Mouse (Mus musculus): ENCODE results near the gene Slc16a6. TPM values are rescaled to one million over a fixed set of nuclear protein-coding genes. Genes with fewer than 3 reads are reported as not detected.
"Not testable (repeated sequence)": the region's sequence is repeated elsewhere in the genome, so short reads cannot be mapped to it uniquely, and the experiment has no call there.

The Slc16a6 gene
- polyA plus RNA-seq, 1 experiment from 2014 or later = 13.3 TPM

DNA sequence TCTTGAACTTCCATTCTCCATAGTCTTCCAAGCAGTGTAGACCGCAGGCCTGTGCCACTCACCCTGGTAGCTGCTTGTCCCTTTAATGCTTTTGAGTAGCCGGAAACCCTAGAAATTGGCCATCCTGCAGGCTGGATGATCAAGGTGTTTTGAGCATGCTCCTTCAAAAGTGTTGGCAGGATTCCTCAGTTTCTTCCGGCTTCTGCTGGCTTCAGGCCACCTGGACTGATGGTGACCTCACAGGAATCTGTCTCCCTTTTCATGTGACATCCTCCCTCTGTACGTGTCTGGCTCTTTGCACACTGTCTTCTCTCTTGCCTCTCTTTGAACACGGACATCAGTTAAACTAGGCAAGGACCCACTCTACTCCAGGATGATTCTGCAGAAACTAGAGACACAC lies 26.8 kb upstream of the Slc16a6 start:
- H3K36me3 ChIP-seq (ENCODE audit: control insufficient read depth, insufficient read depth, low read length) = no peaks in the 10 kb centered on the region
- WGBS = 79% methylated on average over 5 of the region's 5 CpGs
- no peak overlapping the region for H3K9ac ChIP-seq (ENCODE audit: low read length)
- no peaks in the 10 kb centered on the region for H3K27me3 ChIP-seq (ENCODE audit: control insufficient read depth, insufficient read depth, low read length)
- H3K9me3 ChIP-seq (replicated peaks; ENCODE audit: control insufficient read depth, low read length) = no peaks in the 10 kb centered on the region
- no peak overlapping the region for H3K4me3 ChIP-seq (replicated peaks; ENCODE audit: low read length)
- H3K4me2 ChIP-seq (ENCODE audit: low read depth, low read length) = no peak overlapping the region
- peaks cover 14% of the 10 kb centered on the region for H3K4me1 ChIP-seq (ENCODE audit: control insufficient read depth, insufficient read depth, low read length)
- H3K27ac ChIP-seq (ENCODE audit: low read length) = no peak overlapping the region
- ATAC-seq (ENCODE audit: insufficient read depth, low FRiP score) = no peak

- Histone ChIP-seq H3K9me3 (replicated peaks; ENCODE audit: control insufficient read depth, low read length) (no peaks in the 10 kb centered on the region), H3K4me1 (ENCODE audit: control insufficient read depth, insufficient read depth, low read length) (peaks cover 15% of the 10 kb centered on the region), H3K36me3 (ENCODE audit: control insufficient read depth, insufficient read depth, low read length) (no peaks in the 10 kb centered on the region), H3K27me3 (ENCODE audit: control insufficient read depth, insufficient read depth, low read length) (no peaks in the 10 kb centered on the region), H3K4me3 (replicated peaks; ENCODE audit: low read length) (no peak overlapping the region), H3K27ac (ENCODE audit: low read length) (peak overlapping the region; percentile 20; the same call in 1 of the 2 replicates), H3K9ac (ENCODE audit: low read length) (no peak overlapping the region), H3K4me2 (ENCODE audit: low read depth, low read length) (no peak overlapping the region)
- peak; percentile 27; the same call in 1 of the 2 replicates for ATAC-seq (ENCODE audit: insufficient read depth, low FRiP score)
- 55% methylated on average over 9 of the region's 9 CpGs for WGBS
These were observed 24.6 kb upstream of the Slc16a6 start for GRCm38 (mm10) chr11:109497990-109498389.

- no peak overlapping the region for H3K27ac ChIP-seq (ENCODE audit: low read length)
- H3K27me3 ChIP-seq (ENCODE audit: control insufficient read depth, insufficient read depth, low read length) = no peaks in the 10 kb centered on the region
- no peak overlapping the region for H3K9ac ChIP-seq (ENCODE audit: low read length)
- H3K4me2 ChIP-seq (ENCODE audit: low read depth, low read length) = no peak overlapping the region
- ATAC-seq (ENCODE audit: insufficient read depth, low FRiP score) = no peak
- H3K9me3 ChIP-seq (replicated peaks; ENCODE audit: control insufficient read depth, low read length) = no peaks in the 10 kb centered on the region
- no peak overlapping the region for H3K4me3 ChIP-seq (replicated peaks; ENCODE audit: low read length)
- no peaks in the 10 kb centered on the region for H3K36me3 ChIP-seq (ENCODE audit: control insufficient read depth, insufficient read depth, low read length)
- 80% methylated on average over 6 of the region's 6 CpGs for WGBS
- H3K4me1 ChIP-seq (ENCODE audit: control insufficient read depth, insufficient read depth, low read length) = peaks cover 15% of the 10 kb centered on the region
These were observed 23.8 kb upstream of the Slc16a6 start for GRCm38 (mm10) chr11:109496996-109497714.

DNA sequence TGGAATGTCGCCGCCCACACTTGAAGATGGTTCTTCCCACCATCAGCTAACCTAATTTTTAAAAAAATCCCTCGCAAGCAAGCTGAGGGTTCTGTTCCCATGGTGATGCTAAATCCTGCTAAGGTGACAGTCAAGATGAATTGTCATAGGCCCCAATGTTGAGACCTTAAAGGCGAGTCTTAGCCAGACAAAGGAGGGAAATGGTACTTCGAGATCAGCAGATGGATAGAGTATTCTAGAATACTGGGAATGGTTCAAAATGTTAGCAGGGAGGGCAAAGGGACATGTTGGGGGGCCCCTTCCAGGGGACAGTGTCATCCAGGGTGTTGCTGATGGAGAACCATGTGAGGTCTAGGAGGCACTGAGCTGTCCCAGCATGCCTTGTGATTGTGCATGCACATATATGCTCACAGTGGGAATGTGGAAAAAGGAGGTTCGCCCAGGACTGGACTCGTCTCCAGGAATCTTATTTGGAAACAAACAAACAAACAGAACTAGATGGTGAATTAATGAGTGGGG lies 23.1 kb upstream of the Slc16a6 start:
- Histone ChIP-seq H3K4me3 (replicated peaks; ENCODE audit: low read length) (no peak overlapping the region), H3K36me3 (ENCODE audit: control insufficient read depth, insufficient read depth, low read length) (no peaks in the 10 kb centered on the region), H3K4me1 (ENCODE audit: control insufficient read depth, insufficient read depth, low read length) (peaks cover 15% of the 10 kb centered on the region), H3K9me3 (replicated peaks; ENCODE audit: control insufficient read depth, low read length) (no peaks in the 10 kb centered on the region), H3K27ac (ENCODE audit: low read length) (no peak overlapping the region), H3K9ac (ENCODE audit: low read length) (no peak overlapping the region), H3K4me2 (ENCODE audit: low read depth, low read length) (no peak overlapping the region), H3K27me3 (ENCODE audit: control insufficient read depth, insufficient read depth, low read length) (no peaks in the 10 kb centered on the region)
- ATAC-seq (ENCODE audit: insufficient read depth, low FRiP score) = no peak
- 75% methylated on average over 7 of the region's 7 CpGs for WGBS

- Histone ChIP-seq H3K4me2 (ENCODE audit: low read depth, low read length) (no peak overlapping the region), H3K27me3 (ENCODE audit: control insufficient read depth, insufficient read depth, low read length) (no peaks in the 10 kb centered on the region), H3K9ac (ENCODE audit: low read length) (no peak overlapping the region), H3K36me3 (ENCODE audit: control insufficient read depth, insufficient read depth, low read length) (no peaks in the 10 kb centered on the region), H3K27ac (ENCODE audit: low read length) (no peak overlapping the region), H3K4me3 (replicated peaks; ENCODE audit: low read length) (no peak overlapping the region), H3K9me3 (replicated peaks; ENCODE audit: control insufficient read depth, low read length) (no peaks in the 10 kb centered on the region), H3K4me1 (ENCODE audit: control insufficient read depth, insufficient read depth, low read length) (peaks cover 15% of the 10 kb centered on the region)
- ATAC-seq (ENCODE audit: insufficient read depth, low FRiP score) = no peak
- WGBS = 42% methylated on average over 14 of the region's 14 CpGs
These were observed 22.5 kb upstream of the Slc16a6 start for GRCm38 (mm10) chr11:109495771-109496474.

GRCm38 (mm10) chr11:109494890-109495770 lies 21.7 kb upstream of the Slc16a6 start:
- no peak overlapping the region; the same call in none of the 2 replicates for H3K27ac ChIP-seq (ENCODE audit: low read length)

DNA sequence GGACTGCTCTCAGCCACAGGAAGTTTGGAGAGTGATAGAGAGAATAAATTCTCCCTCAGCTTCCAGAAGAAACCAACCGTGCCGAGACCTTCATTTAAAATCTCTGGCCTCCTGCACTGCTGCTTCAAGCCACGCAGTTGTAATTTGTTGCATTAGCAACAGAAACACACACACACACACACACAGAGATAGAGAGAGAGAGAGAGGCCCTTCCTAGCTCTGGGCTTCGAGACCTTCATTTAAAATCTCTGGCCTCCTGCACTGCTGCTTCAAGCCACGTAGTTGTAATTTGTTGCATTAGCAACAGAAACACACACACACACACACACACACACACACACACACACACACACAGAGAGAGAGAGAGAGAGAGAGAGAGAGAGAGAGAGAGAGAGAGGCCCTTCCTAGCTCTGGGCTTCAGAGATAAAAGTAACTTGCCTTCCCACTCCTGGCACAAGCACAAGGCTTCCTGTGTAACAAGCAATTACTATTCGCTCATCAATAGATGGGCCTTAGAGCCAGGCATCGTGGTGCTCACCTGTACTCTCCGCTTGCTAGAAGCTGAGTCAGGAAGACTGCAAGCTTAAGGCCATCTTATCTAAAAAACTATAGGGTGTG lies 19.6 kb upstream of the Slc16a6 start:
- not testable (repeated sequence) for H3K27ac ChIP-seq (ENCODE audit: low read length); H3K9ac ChIP-seq (ENCODE audit: low read length); H3K9me3 ChIP-seq (replicated peaks; ENCODE audit: control insufficient read depth, low read length); H3K4me2 ChIP-seq (ENCODE audit: low read depth, low read length); H3K27me3 ChIP-seq (ENCODE audit: control insufficient read depth, insufficient read depth, low read length); H3K4me3 ChIP-seq (replicated peaks; ENCODE audit: low read length); H3K36me3 ChIP-seq (ENCODE audit: control insufficient read depth, insufficient read depth, low read length); ATAC-seq (ENCODE audit: insufficient read depth, low FRiP score)
- H3K4me1 ChIP-seq (ENCODE audit: control insufficient read depth, insufficient read depth, low read length) = peaks cover 12% of the 10 kb centered on the region
- 73% methylated on average over 8 of the region's 8 CpGs for WGBS

More at GRCm38 (mm10) chr11:109494890-109495770, 21.7 kb upstream of the Slc16a6 start:
- Histone ChIP-seq H3K27me3 (ENCODE audit: control insufficient read depth, insufficient read depth, low read length) (no peaks in the 10 kb centered on the region), H3K9me3 (replicated peaks; ENCODE audit: control insufficient read depth, low read length) (no peaks in the 10 kb centered on the region), H3K36me3 (ENCODE audit: control insufficient read depth, insufficient read depth, low read length) (no peaks in the 10 kb centered on the region), H3K4me1 (ENCODE audit: control insufficient read depth, insufficient read depth, low read length) (peaks cover 15% of the 10 kb centered on the region), H3K9ac (ENCODE audit: low read length) (no peak overlapping the region), H3K4me2 (ENCODE audit: low read depth, low read length) (no peak overlapping the region), H3K4me3 (replicated peaks; ENCODE audit: low read length) (no peak overlapping the region)
- WGBS = 41% methylated on average over 24 of the region's 24 CpGs
- ATAC-seq (ENCODE audit: insufficient read depth, low FRiP score) = peak; percentile 35; the same call in 1 of the 2 replicates

DNA sequence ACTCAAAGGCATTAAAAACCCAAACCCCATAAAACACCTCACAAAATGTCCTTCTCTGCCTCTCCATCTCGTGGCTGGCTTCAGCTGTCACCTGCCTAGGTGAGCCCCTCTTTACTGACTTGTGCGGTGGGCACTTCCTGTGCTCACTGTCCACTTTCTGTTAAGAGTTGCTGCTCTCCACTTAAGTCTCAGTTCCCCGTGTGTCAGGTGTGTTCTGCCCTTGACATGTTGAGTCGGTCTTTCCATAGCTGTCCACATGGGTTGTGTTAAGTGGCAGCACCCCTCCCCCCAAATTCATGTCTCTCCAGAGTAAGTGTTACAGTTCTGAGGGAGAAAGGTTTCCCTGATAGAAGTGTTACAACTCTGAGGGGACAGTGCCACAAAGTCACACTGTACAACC lies 18.4 kb upstream of the Slc16a6 start:
- no peak overlapping the region for H3K27ac ChIP-seq (ENCODE audit: low read length)
- H3K4me1 ChIP-seq (ENCODE audit: control insufficient read depth, insufficient read depth, low read length) = peaks cover 8% of the 10 kb centered on the region; the same call in 1 of the 2 replicates
- 82% methylated on average over 4 of the region's 4 CpGs for WGBS
- H3K9ac ChIP-seq (ENCODE audit: low read length) = no peak overlapping the region
- no peaks in the 10 kb centered on the region for H3K27me3 ChIP-seq (ENCODE audit: control insufficient read depth, insufficient read depth, low read length)
- H3K36me3 ChIP-seq (ENCODE audit: control insufficient read depth, insufficient read depth, low read length) = no peaks in the 10 kb centered on the region
- H3K4me2 ChIP-seq (ENCODE audit: low read depth, low read length) = no peak overlapping the region
- no peak for ATAC-seq (ENCODE audit: insufficient read depth, low FRiP score)
- H3K4me3 ChIP-seq (replicated peaks; ENCODE audit: low read length) = no peak overlapping the region
- no peaks in the 10 kb centered on the region for H3K9me3 ChIP-seq (replicated peaks; ENCODE audit: control insufficient read depth, low read length)
